Mouse (Mus musculus) olfactory bulb, adult 2 months (tissue): ENCODE measurements around the gene Lrrc3c.

Source experiments
- CTCF ChIP-seq: fragments of 200-500 bp; IDR thresholded peaks from 2 replicates; pipeline ENCODE4 v1.5.1; 2012; ENCODE audit warnings: low read depth, mild to moderate bottlenecking, low read length, moderate library complexity; ENCODE audit not compliant: insufficient read depth
- POLR2A ChIP-seq: fragments of 200-500 bp; IDR thresholded peaks from 2 replicates; pipeline ENCODE4 v1.6.1; 2012; ENCODE audit warnings: mild to moderate bottlenecking, low read depth, low read length, moderate library complexity; ENCODE audit not compliant: insufficient read depth

DNA sequence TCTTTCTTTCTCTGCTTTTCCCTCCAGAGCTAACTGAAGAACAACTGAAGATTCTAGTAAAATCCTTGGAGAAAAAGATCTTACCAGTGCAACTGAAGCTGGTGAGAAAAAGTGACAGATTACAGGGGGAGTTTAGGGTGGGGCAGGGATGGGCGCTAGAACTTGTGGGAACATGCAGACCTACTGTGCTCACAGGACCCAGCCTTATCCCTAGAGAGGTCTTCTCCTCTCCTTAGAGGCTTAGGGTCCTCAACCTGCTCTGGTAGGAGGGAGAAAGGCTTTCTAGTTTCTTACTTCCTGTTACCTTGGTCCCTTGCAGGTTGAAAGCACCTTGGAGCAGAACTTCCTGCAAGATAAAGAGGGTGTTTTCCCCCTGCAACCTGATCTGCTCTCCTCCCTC is 39.4 kb downstream of the Lrrc3c start:
- TF ChIP-seq CTCF (no peak), POLR2A (no peak)
